Mouse (Mus musculus) cerebellum, adult 18-20 months (tissue): ENCODE data around the gene Frem2.

Experiments
- DNase-seq, 2 experiments: peaks; one replicate each; pipeline ENCODE4 v3.0.0; 2021

Frem2 gene

GRCm38 (mm10) chr3:53465330-53465729 is 191.8 kb downstream of the Frem2 start:
- no peak for DNase-seq

- no peak for DNase-seq
These were observed 192.9 kb downstream of the Frem2 start for GRCm38 (mm10) chr3:53464146-53464698.
